Mouse (Mus musculus) hindbrain, embryonic 14.5 days (tissue): ENCODE measurements at regions not wholly inside any gene's neighbourhood (a gene's known extent, or its start where the extent isn't known, plus 50 kb on each side); places are given as distances from the start of the nearest gene placed in this dataset.

ENCODE experiments used
- ATAC-seq: fragments of 200-750 bp; cut with Nextera tagmentation; 2 replicates; pipeline ENCODE4 v1.8.0; 2017; ENCODE audit warnings: moderate number of reproducible peaks, mild to moderate bottlenecking, moderate TSS enrichment, moderate library complexity; ENCODE audit not compliant: low FRiP score
- DNase-seq: peaks from one replicate; pipeline ENCODE4 v3.0.0-alpha.2; 2015; ENCODE audit warnings: low spot score
- H3K27ac ChIP-seq: fragments of 300-500 bp; sonication (generic); 2 replicates; pipeline ENCODE4 v1.5.1; 2014; ENCODE audit warnings: mild to moderate bottlenecking, moderate library complexity
- H3K27me3 ChIP-seq: fragments of 300-500 bp; sonication (generic); 2 replicates; pipeline ENCODE4 v1.6.1; 2014; ENCODE audit warnings: mild to moderate bottlenecking, low read length, mixed read lengths; ENCODE audit not compliant: control insufficient read depth, insufficient read depth
- H3K36me3 ChIP-seq: fragments of 300-500 bp; sonication (generic); replicated peaks from 2 replicates; pipeline ENCODE4 v1.6.1; 2014; ENCODE audit not compliant: control insufficient read depth, insufficient read depth
- H3K4me1 ChIP-seq: fragments of 300-500 bp; sonication (generic); replicated peaks from 2 replicates; pipeline ENCODE4 v1.6.1; 2014; ENCODE audit warnings: antibody characterized with exemption, low read length, mixed read lengths; ENCODE audit not compliant: control insufficient read depth, insufficient read depth
- H3K4me2 ChIP-seq: fragments of 300-500 bp; sonication (generic); replicated peaks from 2 replicates; pipeline ENCODE4 v1.6.1; 2014; ENCODE audit warnings: mild to moderate bottlenecking, moderate library complexity
- H3K4me3 ChIP-seq: fragments of 300-500 bp; sonication (generic); replicated peaks from 2 replicates; pipeline ENCODE4 v1.5.1; 2014; ENCODE audit warnings: mild to moderate bottlenecking, low read length
- H3K9ac ChIP-seq: fragments of 300-500 bp; sonication (generic); 2 replicates; pipeline ENCODE4 v1.6.1; 2014
- H3K9me3 ChIP-seq: fragments of 300-500 bp; sonication (generic); 2 replicates; pipeline ENCODE4 v1.6.1; 2016; ENCODE audit warnings: low read length; ENCODE audit not compliant: control insufficient read depth
- WGBS: fragments of 180-500 bp; shearing (Covaris S2); extraction: QIAGEN DNeasy Blood & Tissue Kit; methylation state at CpG from one replicate; pipeline ENCODE4 v1.1.7; 2014; 5-methylcytosine and 5-hydroxymethylcytosine counted together

- Histone ChIP-seq H3K4me2 (no peak overlapping the region), H3K9ac (no peak overlapping the region), H3K36me3 (no peaks in the 10 kb centered on the region), H3K9me3 (no peaks in the 10 kb centered on the region), H3K27me3 (no peaks in the 10 kb centered on the region), H3K27ac (no peak overlapping the region), H3K4me3 (no peak overlapping the region), H3K4me1 (no peaks in the 10 kb centered on the region)
- DNase-seq: no peak
- no peak for ATAC-seq
- 65% methylated on average over 6 of the region's 6 CpGs for WGBS
These were observed 197.3 kb upstream of the Klhl29 start for GRCm38 (mm10) chr12:5572831-5573230.

- H3K27me3 ChIP-seq: no peaks in the 10 kb centered on the region
- no peak for ATAC-seq
- H3K4me2 ChIP-seq: no peak overlapping the region
- WGBS: 79% methylated on average over 5 of the region's 5 CpGs
- H3K4me3 ChIP-seq: no peak overlapping the region
- no peak overlapping the region for H3K27ac ChIP-seq
- no peaks in the 10 kb centered on the region for H3K36me3 ChIP-seq
- no peak for DNase-seq
- no peaks in the 10 kb centered on the region for H3K4me1 ChIP-seq
- no peaks in the 10 kb centered on the region for H3K9me3 ChIP-seq
- H3K9ac ChIP-seq: no peak overlapping the region
These were observed 193.5 kb upstream of the Klhl29 start for GRCm38 (mm10) chr12:5568941-5569340.

GRCm38 (mm10) chr12:5566231-5566630, 190.7 kb upstream of the Klhl29 start:
- no peak for DNase-seq

GRCm38 (mm10) chr12:5552607-5553006, 177.1 kb upstream of the Klhl29 start:
- Histone ChIP-seq H3K4me1 (peaks cover 17% of the 10 kb centered on the region), H3K9me3 (no peaks in the 10 kb centered on the region), H3K4me2 (no peak overlapping the region), H3K9ac (no peak overlapping the region), H3K4me3 (no peak overlapping the region), H3K27me3 (no peaks in the 10 kb centered on the region), H3K27ac (no peak overlapping the region), H3K36me3 (no peaks in the 10 kb centered on the region)
- ATAC-seq (no peak), DNase-seq (no peak)
- 75% methylated on average over 4 of the region's 4 CpGs for WGBS

More at GRCm38 (mm10) chr12:5566231-5566630, 190.7 kb upstream of the Klhl29 start:
- Histone ChIP-seq H3K27ac (no peak overlapping the region), H3K4me2 (no peak overlapping the region), H3K9me3 (no peaks in the 10 kb centered on the region), H3K4me3 (no peak overlapping the region), H3K4me1 (no peaks in the 10 kb centered on the region), H3K9ac (no peak overlapping the region), H3K27me3 (no peaks in the 10 kb centered on the region), H3K36me3 (no peaks in the 10 kb centered on the region)
- WGBS: 37% methylated on average over 2 of the region's 2 CpGs
- ATAC-seq: no peak

GRCm38 (mm10) chr12:5551901-5552300, 176.4 kb upstream of the Klhl29 start:
- DNase-seq (no peak), ATAC-seq (no peak)
- Histone ChIP-seq H3K9me3 (no peaks in the 10 kb centered on the region), H3K4me1 (peaks cover 17% of the 10 kb centered on the region), H3K9ac (no peak overlapping the region), H3K4me2 (no peak overlapping the region), H3K27me3 (no peaks in the 10 kb centered on the region), H3K27ac (no peak overlapping the region), H3K36me3 (no peaks in the 10 kb centered on the region), H3K4me3 (no peak overlapping the region)
- WGBS: 66% methylated on average over 2 of the region's 2 CpGs

- no peaks in the 10 kb centered on the region for H3K9me3 ChIP-seq
- H3K36me3 ChIP-seq: no peaks in the 10 kb centered on the region
- H3K9ac ChIP-seq: no peak overlapping the region
- H3K27ac ChIP-seq: 0 out of 2 replicates have a peak overlapping the region, but pooled peaks have one; percentile 5
- H3K4me2 ChIP-seq: no peak overlapping the region
- no peak overlapping the region for H3K4me3 ChIP-seq
- no peaks in the 10 kb centered on the region for H3K27me3 ChIP-seq
- WGBS: 27% methylated on average over 7 of the region's 7 CpGs
- no peak for ATAC-seq
- DNase-seq: peak; percentile 39
- H3K4me1 ChIP-seq: peaks cover 17% of the 10 kb centered on the region
These were observed 174.3 kb upstream of the Klhl29 start for GRCm38 (mm10) chr12:5549796-5550195.

GRCm38 (mm10) chr12:5547698-5548097, 172.2 kb upstream of the Klhl29 start:
- no peak for ATAC-seq
- H3K9ac ChIP-seq: no peak overlapping the region
- DNase-seq: no peak
- no peaks in the 10 kb centered on the region for H3K36me3 ChIP-seq
- no peak overlapping the region for H3K4me2 ChIP-seq
- no peak overlapping the region for H3K27ac ChIP-seq
- peaks cover 17% of the 10 kb centered on the region for H3K4me1 ChIP-seq
- 61% methylated on average over 5 of the region's 5 CpGs for WGBS
- no peaks in the 10 kb centered on the region for H3K9me3 ChIP-seq
- no peaks in the 10 kb centered on the region for H3K27me3 ChIP-seq
- H3K4me3 ChIP-seq: no peak overlapping the region

GRCm38 (mm10) chr12:5542701-5543100, 167.2 kb upstream of the Klhl29 start:
- ATAC-seq (no peak), DNase-seq (no peak)
- H3K27ac ChIP-seq: no peak overlapping the region
- no peaks in the 10 kb centered on the region for H3K36me3 ChIP-seq
- H3K4me3 ChIP-seq: no peak overlapping the region
- no peak overlapping the region for H3K4me2 ChIP-seq
- H3K9me3 ChIP-seq: no peaks in the 10 kb centered on the region
- no peaks in the 10 kb centered on the region for H3K4me1 ChIP-seq
- no peak overlapping the region for H3K9ac ChIP-seq
- H3K27me3 ChIP-seq: no peaks in the 10 kb centered on the region

- 86% methylated on average over 4 of the region's 4 CpGs for WGBS
- no peak overlapping the region for H3K9ac ChIP-seq
- no peak overlapping the region for H3K27ac ChIP-seq
- ATAC-seq (no peak), DNase-seq (no peak)
- H3K9me3 ChIP-seq: no peaks in the 10 kb centered on the region
- no peak overlapping the region for H3K4me2 ChIP-seq
- H3K36me3 ChIP-seq: no peaks in the 10 kb centered on the region
- no peaks in the 10 kb centered on the region for H3K4me1 ChIP-seq
- H3K4me3 ChIP-seq: no peak overlapping the region
- no peaks in the 10 kb centered on the region for H3K27me3 ChIP-seq
These were observed 120.8 kb upstream of the Klhl29 start for GRCm38 (mm10) chr12:5496299-5496698.
